Mouse (Mus musculus): ENCODE measurements around the gene Idh1.

DNA sequence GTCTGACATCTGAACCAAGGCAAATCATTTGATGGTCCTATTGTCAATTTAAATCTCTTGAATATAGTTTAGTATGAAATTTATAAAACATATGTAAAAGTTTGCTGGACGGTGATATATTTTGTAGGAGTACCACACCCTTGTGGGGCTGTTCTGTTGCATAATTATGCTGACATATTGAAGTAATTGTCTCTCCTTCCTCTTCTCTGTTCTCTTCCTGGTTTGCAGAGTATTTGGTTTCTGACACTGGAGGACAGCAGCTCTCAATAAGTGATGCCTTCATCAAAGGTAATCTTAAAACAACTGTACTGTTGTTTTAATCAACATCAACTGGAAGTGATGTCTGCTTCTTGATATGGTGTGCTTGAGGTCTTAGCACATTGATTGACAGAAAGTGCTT, 44.3 kb upstream of the Idh1 start:
- TF ChIP-seq CTCF (IDR thresholded peaks at IDR 0.05; ENCODE audit: extremely low read depth, insufficient read length, insufficient replicate concordance, low read depth, low read length) = no peak
- no peak for TF ChIP-seq POLR2A (IDR thresholded peaks at IDR 0.05; ENCODE audit: low read depth, low read length)
